Mouse (Mus musculus) olfactory bulb, adult 2 months (tissue): Measurements from ENCODE around the gene Gm5294. TPM values are rescaled to one million over a fixed set of nuclear protein-coding genes. Genes with fewer than 3 reads are reported as not detected.

ENCODE experiments used
- H3K27ac ChIP-seq: fragments of 200-500 bp; 2 replicates; pipeline ENCODE4 v1.5.1; 2012; ENCODE audit warnings: low read depth, low read length; ENCODE audit not compliant: insufficient read depth
- H3K4me1 ChIP-seq: fragments of 200-500 bp; 2 replicates; pipeline ENCODE4 v1.6.1; 2012; ENCODE audit warnings: low read length; ENCODE audit not compliant: control insufficient read depth, insufficient read depth
- H3K4me3 ChIP-seq: fragments of 200-500 bp; 2 replicates; pipeline ENCODE4 v1.5.1; 2012; ENCODE audit warnings: mild to moderate bottlenecking, low read depth, low read length, moderate library complexity; ENCODE audit not compliant: insufficient read depth
- CTCF ChIP-seq: fragments of 200-500 bp; IDR thresholded peaks from 2 replicates; pipeline ENCODE4 v1.5.1; 2012; ENCODE audit warnings: low read depth, mild to moderate bottlenecking, low read length, moderate library complexity; ENCODE audit not compliant: insufficient read depth
- POLR2A ChIP-seq: fragments of 200-500 bp; IDR thresholded peaks from 2 replicates; pipeline ENCODE4 v1.6.1; 2012; ENCODE audit warnings: mild to moderate bottlenecking, low read depth, low read length, moderate library complexity; ENCODE audit not compliant: insufficient read depth
- WGBS: fragments of 180-500 bp; shearing (Covaris S2); methylation state at CpG from one replicate; pipeline ENCODE4 v1.1.7; 2018; 5-methylcytosine and 5-hydroxymethylcytosine counted together
- polyA plus RNA-seq: library from polyadenylated mRNA; stranded (reverse); fragments of >200 nt; gene quantifications from 2 replicates; pipeline ENCODE4 v1.2.4, GENCODE M21; 2012; ENCODE audit warnings: low replicate concordance; ENCODE audit not compliant: missing spikeins, insufficient read depth, insufficient read length

Gene Gm5294
- not detected in 2 replicates for polyA plus RNA-seq

- Histone ChIP-seq H3K4me1 (peaks cover 9% of the 10 kb centered on the region), H3K27ac (no peak within 1 kb of the TSS), H3K4me3 (no peak within 1 kb of the TSS)
- TF ChIP-seq POLR2A (no peak), CTCF (no peak)
- 43% methylated on average over 21 of the region's 21 CpGs for WGBS
Measured at GRCm38 (mm10) chr5:138819780-138820179, at the start of gene Gm5294. Gene Gm5294 (plus strand): TSS chr5:138820080.

GRCm38 (mm10) chr5:138775096-138775495 lies 44.8 kb upstream of the Gm5294 start:
- 90% methylated on average over 5 of the region's 5 CpGs for WGBS
- no peak overlapping the region for H3K4me3 ChIP-seq
- TF ChIP-seq POLR2A: no peak
- TF ChIP-seq CTCF: no peak

GRCm38 (mm10) chr5:138776346-138776745 lies 43.5 kb upstream of the Gm5294 start:
- 65% methylated on average over 1 of the region's 1 CpGs for WGBS
- Histone ChIP-seq H3K4me1 (peaks cover 57% of the 10 kb centered on the region), H3K4me3 (no peak overlapping the region), H3K27ac (peak overlapping the region; percentile 53)
- TF ChIP-seq CTCF (no peak), POLR2A (no peak)

More at GRCm38 (mm10) chr5:138775096-138775495, 44.8 kb upstream of the Gm5294 start:
- Histone ChIP-seq H3K27ac (no peak overlapping the region), H3K4me1 (peaks cover 52% of the 10 kb centered on the region)

- Histone ChIP-seq H3K27ac (peak overlapping the region; percentile 81), H3K4me3 (no peak overlapping the region), H3K4me1 (peaks cover 59% of the 10 kb centered on the region)
- WGBS: 41% methylated on average over 9 of the region's 9 CpGs
- TF ChIP-seq POLR2A (no peak), CTCF (no peak)
Measured at GRCm38 (mm10) chr5:138778731-138779463, 41.0 kb upstream of the Gm5294 start.

- WGBS: 59% methylated on average over 3 of the region's 3 CpGs
- Histone ChIP-seq H3K4me3 (no peak overlapping the region), H3K4me1 (peaks cover 66% of the 10 kb centered on the region), H3K27ac (peak overlapping the region; percentile 81)
- TF ChIP-seq POLR2A (no peak), CTCF (no peak)
Measured at GRCm38 (mm10) chr5:138779655-138780054, 40.2 kb upstream of the Gm5294 start.

GRCm38 (mm10) chr5:138782697-138783096 lies 37.2 kb upstream of the Gm5294 start:
- 37% methylated on average over 1 of the region's 1 CpGs for WGBS
- 0 out of 2 replicates have a peak overlapping the region, but pooled peaks have one; percentile 3 for H3K4me3 ChIP-seq
- H3K4me1 ChIP-seq: peaks cover 74% of the 10 kb centered on the region
- no peak for TF ChIP-seq POLR2A
- TF ChIP-seq CTCF: no peak
- H3K27ac ChIP-seq: peak overlapping the region; percentile 98

- Histone ChIP-seq H3K27ac (peak overlapping the region; percentile 99), H3K4me1 (peaks cover 77% of the 10 kb centered on the region), H3K4me3 (0 out of 2 replicates have a peak overlapping the region, but pooled peaks have one; percentile 3)
- TF ChIP-seq POLR2A: no peak
- WGBS: 17% methylated on average over 8 of the region's 8 CpGs
Measured at GRCm38 (mm10) chr5:138783181-138783580, 36.7 kb upstream of the Gm5294 start.

GRCm38 (mm10) chr5:138785986-138786515 lies 33.8 kb upstream of the Gm5294 start:
- 90% methylated on average over 3 of the region's 3 CpGs for WGBS
- H3K4me1 ChIP-seq: peaks cover 72% of the 10 kb centered on the region
- H3K4me3 ChIP-seq: no peak overlapping the region
- TF ChIP-seq CTCF: no peak
- TF ChIP-seq POLR2A: no peak
- 0 out of 2 replicates have a peak overlapping the region, but pooled peaks have one; percentile 0 for H3K27ac ChIP-seq

- Histone ChIP-seq H3K4me3 (no peak overlapping the region), H3K4me1 (peaks cover 66% of the 10 kb centered on the region), H3K27ac (peak overlapping the region; percentile 56)
- WGBS: 84% methylated on average over 7 of the region's 7 CpGs
- TF ChIP-seq POLR2A (no peak), CTCF (no peak)
Measured at GRCm38 (mm10) chr5:138787648-138788047, 32.2 kb upstream of the Gm5294 start.
